Mouse (Mus musculus): ENCODE results near the gene Etfa. TPM values are rescaled to one million over a fixed set of nuclear protein-coding genes. Genes with fewer than 3 reads are reported as not detected.

Etfa gene
- polyA plus RNA-seq, 1 experiment from 2014 or later = 353 TPM

DNA sequence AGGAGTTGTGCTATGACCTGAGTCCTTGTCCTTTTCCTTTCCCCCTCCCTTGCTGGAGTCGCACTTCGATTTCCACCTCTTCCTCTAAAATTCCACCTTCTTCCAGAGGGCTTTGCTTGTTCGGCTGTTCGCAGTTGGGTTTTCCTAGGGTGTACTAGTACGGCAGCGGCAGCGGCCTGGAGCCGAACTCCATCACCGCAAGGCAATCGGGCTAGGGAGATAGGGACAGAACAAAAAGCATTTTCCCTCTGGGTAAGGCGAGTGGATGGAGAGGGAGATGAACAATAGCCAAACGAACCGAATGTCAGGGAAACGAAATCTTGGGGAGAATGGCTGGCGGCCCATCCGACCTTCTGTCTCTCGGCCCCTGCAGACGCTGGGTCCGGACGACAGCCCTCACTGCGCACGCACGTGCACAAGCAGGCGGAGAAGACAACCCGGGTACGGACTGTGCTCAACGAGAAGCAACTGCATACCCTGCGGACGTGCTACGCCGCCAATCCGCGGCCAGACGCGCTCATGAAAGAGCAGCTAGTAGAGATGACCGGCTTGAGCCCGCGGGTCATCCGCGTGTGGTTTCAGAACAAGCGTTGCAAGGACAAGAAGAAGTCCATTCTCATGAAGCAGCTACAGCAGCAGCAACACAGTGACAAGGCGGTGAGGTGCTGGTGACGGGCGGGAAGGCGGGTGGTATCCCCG, 31.8 kb upstream of the Etfa start:
- H3K27me3 ChIP-seq (replicated peaks; ENCODE audit: control insufficient read depth, insufficient read depth, low read length) = peaks cover 52% of the 10 kb centered on the region
- peak overlapping the region; percentile 51 for H3K9ac ChIP-seq (ENCODE audit: low read depth, low read length)

DNA sequence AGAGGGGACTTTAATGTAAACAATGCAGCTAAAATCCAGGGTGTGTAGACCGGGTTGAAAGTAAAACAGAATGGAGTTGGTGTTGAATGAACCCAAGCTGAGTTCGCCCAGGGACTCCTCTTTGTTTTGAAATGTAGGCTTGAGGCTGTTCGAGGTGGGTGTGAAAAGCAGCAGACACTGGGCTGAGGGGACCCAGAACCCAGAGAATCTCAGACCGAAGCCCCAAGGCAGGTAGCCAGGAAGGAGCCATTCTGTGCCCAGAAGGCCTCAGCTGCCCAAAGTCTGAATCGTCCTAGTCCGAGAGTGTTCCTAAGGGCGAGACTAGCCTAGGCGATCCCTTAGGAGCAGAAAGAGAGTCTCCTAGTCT, 31.3 kb upstream of the Etfa start:
- peaks cover 4% of the 10 kb centered on the region; the same call in 1 of the 2 replicates for H3K9me3 ChIP-seq (ENCODE audit: control insufficient read depth, low read length)
- WGBS = 33% methylated on average over 8 of the region's 8 CpGs
- H3K36me3 ChIP-seq (ENCODE audit: control insufficient read depth, insufficient read depth, low read length) = no peaks in the 10 kb centered on the region
- peaks cover 32% of the 10 kb centered on the region for H3K4me1 ChIP-seq (ENCODE audit: control insufficient read depth, insufficient read depth, low read length)
- H3K4me2 ChIP-seq (ENCODE audit: low read depth, low read length) = peak overlapping the region; percentile 77
- H3K4me3 ChIP-seq (ENCODE audit: low read length) = peak overlapping the region; percentile 51
- H3K27me3 ChIP-seq (replicated peaks; ENCODE audit: control insufficient read depth, insufficient read depth, low read length) = peaks cover 51% of the 10 kb centered on the region
- H3K27ac ChIP-seq (ENCODE audit: low read length) = no peak overlapping the region
- ATAC-seq = no peak
- H3K9ac ChIP-seq (ENCODE audit: low read depth, low read length) = peak overlapping the region; percentile 37; the same call in 1 of the 2 replicates

More for the DNA sequence above, 31.8 kb upstream of the Etfa start:
- Histone ChIP-seq H3K4me2 (ENCODE audit: low read depth, low read length) (peak overlapping the region; percentile 77), H3K27ac (ENCODE audit: low read length) (no peak overlapping the region), H3K36me3 (ENCODE audit: control insufficient read depth, insufficient read depth, low read length) (no peaks in the 10 kb centered on the region), H3K9me3 (ENCODE audit: control insufficient read depth, low read length) (peaks cover 4% of the 10 kb centered on the region; the same call in 1 of the 2 replicates), H3K4me1 (ENCODE audit: control insufficient read depth, insufficient read depth, low read length) (peaks cover 30% of the 10 kb centered on the region), H3K4me3 (ENCODE audit: low read length) (peak overlapping the region; percentile 51)
- ATAC-seq = 0 out of 2 replicates have a peak, but pooled peaks have one; percentile 26
- WGBS = 8% methylated on average over 46 of the region's 46 CpGs

DNA sequence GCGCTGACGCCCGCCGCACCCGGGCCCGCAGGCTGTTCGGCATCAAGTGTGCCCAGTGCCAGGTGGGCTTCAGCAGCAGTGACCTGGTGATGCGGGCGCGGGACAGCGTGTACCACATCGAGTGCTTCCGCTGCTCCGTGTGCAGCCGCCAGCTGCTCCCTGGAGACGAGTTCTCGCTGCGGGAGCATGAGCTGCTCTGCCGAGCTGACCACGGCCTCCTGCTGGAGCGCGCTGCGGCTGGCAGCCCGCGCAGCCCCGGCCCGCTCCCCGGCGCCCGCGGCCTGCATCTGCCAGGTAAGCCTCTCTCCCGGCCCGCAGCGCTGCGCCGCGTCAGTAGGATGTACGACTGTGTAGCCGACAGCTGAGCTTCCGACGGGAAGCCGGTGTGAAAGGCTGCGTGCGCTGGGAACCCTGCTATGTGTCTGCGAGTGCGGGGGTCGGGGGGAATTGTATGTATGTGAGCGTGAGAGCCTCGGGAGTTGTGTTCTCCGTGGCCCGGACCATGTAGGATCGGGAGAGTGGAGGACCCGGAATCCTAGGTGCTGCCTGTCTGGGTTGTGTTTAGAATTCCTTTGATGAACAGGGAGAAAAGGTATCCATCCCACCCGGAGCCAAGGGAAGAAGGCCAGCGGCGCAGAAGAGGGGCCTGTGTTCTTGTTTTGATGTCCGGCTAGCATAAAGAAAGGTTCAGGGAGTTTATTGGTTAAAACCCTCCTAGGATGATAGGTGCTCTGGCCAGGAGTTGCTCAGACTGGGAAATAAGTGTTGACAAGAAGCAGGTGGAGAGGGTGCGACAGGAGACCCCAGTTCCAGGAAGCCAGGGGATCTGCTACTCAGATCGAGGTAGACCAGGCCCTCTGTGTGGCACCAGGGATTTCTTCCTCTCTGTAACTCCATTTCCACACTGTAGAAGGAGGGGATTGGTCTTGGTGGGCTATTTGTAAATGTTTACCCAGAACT, 30.6 kb upstream of the Etfa start:
- peak overlapping the region; percentile 51 for H3K4me3 ChIP-seq (ENCODE audit: low read length)
- ATAC-seq = no peak
- WGBS = 5% methylated on average over 59 of the region's 59 CpGs
- peak overlapping the region; percentile 77 for H3K4me2 ChIP-seq (ENCODE audit: low read depth, low read length)
- H3K36me3 ChIP-seq (ENCODE audit: control insufficient read depth, insufficient read depth, low read length) = no peaks in the 10 kb centered on the region
- H3K4me1 ChIP-seq (ENCODE audit: control insufficient read depth, insufficient read depth, low read length) = peaks cover 32% of the 10 kb centered on the region
- H3K27me3 ChIP-seq (replicated peaks; ENCODE audit: control insufficient read depth, insufficient read depth, low read length) = peaks cover 53% of the 10 kb centered on the region
- H3K9me3 ChIP-seq (ENCODE audit: control insufficient read depth, low read length) = peaks cover 4% of the 10 kb centered on the region; the same call in 1 of the 2 replicates
- no peak overlapping the region for H3K27ac ChIP-seq (ENCODE audit: low read length)
- H3K9ac ChIP-seq (ENCODE audit: low read depth, low read length) = peak overlapping the region; percentile 65

DNA sequence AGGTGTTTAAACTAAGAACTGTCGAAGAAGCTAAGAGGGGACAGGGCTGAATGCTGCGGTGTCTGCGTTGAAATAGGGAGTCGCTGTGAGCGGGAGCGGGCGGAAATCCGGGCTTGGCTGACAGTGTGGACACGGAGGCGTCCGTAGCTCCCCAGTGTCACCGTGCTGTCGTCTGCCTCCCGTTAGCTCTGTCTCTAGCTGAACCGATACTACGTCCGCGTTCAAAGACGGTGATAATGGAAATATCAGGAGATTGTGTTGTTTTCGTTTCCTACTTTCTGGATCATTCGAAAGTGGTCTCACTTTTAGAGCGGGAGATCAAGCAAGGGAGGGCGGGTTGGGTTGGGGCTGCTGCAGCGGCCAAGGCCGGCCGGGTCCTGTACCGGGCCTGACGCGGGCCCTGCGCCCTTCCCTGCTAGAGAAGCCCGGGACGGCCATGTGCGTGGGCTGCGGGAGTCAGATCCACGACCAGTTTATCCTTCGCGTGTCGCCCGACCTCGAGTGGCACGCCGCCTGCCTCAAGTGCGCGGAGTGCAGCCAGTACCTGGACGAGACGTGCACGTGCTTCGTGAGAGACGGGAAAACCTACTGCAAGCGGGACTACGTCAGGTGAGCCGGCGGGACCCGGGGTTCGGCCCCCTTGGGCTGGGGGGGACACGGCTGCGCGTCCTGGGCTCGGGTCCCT, 29.8 kb upstream of the Etfa start:
- Histone ChIP-seq H3K4me3 (ENCODE audit: low read length) (peak overlapping the region; percentile 51), H3K27ac (ENCODE audit: low read length) (no peak overlapping the region), H3K4me2 (ENCODE audit: low read depth, low read length) (peak overlapping the region; percentile 77), H3K9ac (ENCODE audit: low read depth, low read length) (peak overlapping the region; percentile 65), H3K36me3 (ENCODE audit: control insufficient read depth, insufficient read depth, low read length) (no peaks in the 10 kb centered on the region), H3K27me3 (replicated peaks; ENCODE audit: control insufficient read depth, insufficient read depth, low read length) (peaks cover 52% of the 10 kb centered on the region), H3K9me3 (ENCODE audit: control insufficient read depth, low read length) (peaks cover 4% of the 10 kb centered on the region; the same call in 1 of the 2 replicates), H3K4me1 (ENCODE audit: control insufficient read depth, insufficient read depth, low read length) (peaks cover 32% of the 10 kb centered on the region)
- no peak for ATAC-seq
- 1% methylated on average over 59 of the region's 59 CpGs for WGBS

DNA sequence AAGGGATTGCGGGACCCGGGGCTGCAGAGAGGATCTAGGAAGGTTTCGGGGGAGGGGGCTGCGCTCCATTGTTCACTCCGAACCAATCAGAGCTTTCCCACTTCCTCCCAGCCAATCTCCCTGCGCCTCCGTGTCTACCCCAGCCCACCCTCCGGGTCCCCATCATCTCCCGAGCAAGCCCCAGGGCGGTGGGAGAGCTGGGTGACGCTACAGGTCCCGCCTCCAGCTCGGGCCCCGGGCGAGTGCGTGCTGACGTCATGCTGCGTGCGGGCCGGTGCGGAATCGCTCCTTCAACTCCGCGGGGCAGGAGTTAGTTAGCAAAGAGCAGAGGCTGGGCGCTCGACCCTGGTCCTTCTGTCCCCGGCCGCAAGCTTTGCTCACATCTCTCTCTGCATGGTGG, 28.8 kb upstream of the Etfa start:
- Histone ChIP-seq H3K4me3 (ENCODE audit: low read length) (peak overlapping the region; percentile 51), H3K27me3 (replicated peaks; ENCODE audit: control insufficient read depth, insufficient read depth, low read length) (peaks cover 43% of the 10 kb centered on the region), H3K36me3 (ENCODE audit: control insufficient read depth, insufficient read depth, low read length) (no peaks in the 10 kb centered on the region), H3K9me3 (ENCODE audit: control insufficient read depth, low read length) (no peaks in the 10 kb centered on the region; the same call in 1 of the 2 replicates), H3K9ac (ENCODE audit: low read depth, low read length) (peak overlapping the region; percentile 62), H3K4me2 (ENCODE audit: low read depth, low read length) (peak overlapping the region; percentile 77), H3K27ac (ENCODE audit: low read length) (peak overlapping the region; percentile 9; the same call in 1 of the 2 replicates), H3K4me1 (ENCODE audit: control insufficient read depth, insufficient read depth, low read length) (peaks cover 25% of the 10 kb centered on the region)
- under 1% methylated on average over 28 of the region's 28 CpGs for WGBS
- peak; percentile 85 for ATAC-seq

DNA sequence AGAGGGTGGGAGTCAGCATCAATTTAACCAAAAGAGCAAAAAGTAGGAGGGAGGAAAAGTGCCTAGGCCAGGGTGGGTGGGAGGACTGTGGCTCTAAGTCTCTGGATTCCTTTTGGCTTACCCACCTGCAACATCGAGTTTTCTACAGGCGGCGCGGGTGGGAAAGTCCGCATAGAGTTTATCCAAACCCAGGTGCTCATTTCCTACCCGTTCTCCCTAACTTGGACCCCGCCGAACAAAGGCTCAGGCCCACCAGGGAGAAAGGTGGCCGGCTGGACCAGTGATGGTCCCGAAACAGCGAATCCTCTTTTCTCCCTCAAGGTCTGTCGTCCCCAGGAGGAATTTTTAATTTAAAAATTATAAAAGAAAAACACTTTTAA, 28.3 kb upstream of the Etfa start:
- WGBS = under 1% methylated on average over 12 of the region's 12 CpGs
- H3K4me2 ChIP-seq (ENCODE audit: low read depth, low read length) = peak overlapping the region; percentile 77
- peak overlapping the region; percentile 9; the same call in 1 of the 2 replicates for H3K27ac ChIP-seq (ENCODE audit: low read length)
- no peak for ATAC-seq
- H3K4me1 ChIP-seq (ENCODE audit: control insufficient read depth, insufficient read depth, low read length) = peaks cover 24% of the 10 kb centered on the region
- peaks cover 39% of the 10 kb centered on the region for H3K27me3 ChIP-seq (replicated peaks; ENCODE audit: control insufficient read depth, insufficient read depth, low read length)
- H3K9ac ChIP-seq (ENCODE audit: low read depth, low read length) = peak overlapping the region; percentile 62
- H3K4me3 ChIP-seq (ENCODE audit: low read length) = peak overlapping the region; percentile 51
- no peaks in the 10 kb centered on the region for H3K36me3 ChIP-seq (ENCODE audit: control insufficient read depth, insufficient read depth, low read length)
- no peaks in the 10 kb centered on the region for H3K9me3 ChIP-seq (ENCODE audit: control insufficient read depth, low read length)

DNA sequence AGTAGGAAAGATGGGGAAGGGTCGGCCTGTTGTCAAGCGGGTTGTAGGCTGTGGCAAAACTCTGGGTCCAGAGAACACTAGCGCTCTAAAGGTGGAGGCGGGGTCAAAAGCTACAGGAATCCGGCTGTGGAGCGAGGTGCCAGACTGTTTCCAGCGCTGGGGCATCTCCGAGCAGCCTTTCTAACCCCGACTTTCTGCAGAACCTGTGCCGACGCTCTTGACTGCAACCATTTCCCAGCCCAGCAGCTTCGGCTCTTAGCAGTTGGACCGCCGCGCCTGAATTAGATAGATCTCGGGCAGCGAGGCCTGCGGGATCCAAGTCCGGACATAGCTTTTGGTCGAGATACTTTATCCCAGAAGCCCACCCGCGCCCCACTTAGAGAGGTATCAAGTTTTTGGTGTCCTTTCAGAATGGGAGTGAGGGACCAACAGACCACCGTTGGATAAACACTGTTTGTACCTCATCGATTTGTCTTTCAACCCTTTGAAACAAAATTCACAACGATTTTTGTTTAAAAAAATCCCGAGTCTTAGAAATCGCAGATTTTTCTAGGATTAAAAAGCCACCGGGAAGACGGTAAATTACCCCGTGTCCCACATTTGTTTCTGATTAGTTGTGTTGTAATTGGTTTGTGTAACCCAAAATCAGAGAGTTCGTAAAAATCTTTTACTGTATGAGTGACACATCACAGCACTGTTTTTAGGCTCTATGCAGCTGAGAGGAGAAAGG, 27.8 kb upstream of the Etfa start:
- no peak for ATAC-seq
- WGBS = 3% methylated on average over 31 of the region's 31 CpGs
- Histone ChIP-seq H3K9me3 (ENCODE audit: control insufficient read depth, low read length) (no peaks in the 10 kb centered on the region), H3K4me3 (ENCODE audit: low read length) (peak overlapping the region; percentile 51), H3K9ac (ENCODE audit: low read depth, low read length) (peak overlapping the region; percentile 62), H3K4me1 (ENCODE audit: control insufficient read depth, insufficient read depth, low read length) (peaks cover 22% of the 10 kb centered on the region), H3K27me3 (replicated peaks; ENCODE audit: control insufficient read depth, insufficient read depth, low read length) (peaks cover 35% of the 10 kb centered on the region), H3K36me3 (ENCODE audit: control insufficient read depth, insufficient read depth, low read length) (no peaks in the 10 kb centered on the region), H3K4me2 (ENCODE audit: low read depth, low read length) (peak overlapping the region; percentile 77), H3K27ac (ENCODE audit: low read length) (no peak overlapping the region; the same call in none of the 2 replicates)

DNA sequence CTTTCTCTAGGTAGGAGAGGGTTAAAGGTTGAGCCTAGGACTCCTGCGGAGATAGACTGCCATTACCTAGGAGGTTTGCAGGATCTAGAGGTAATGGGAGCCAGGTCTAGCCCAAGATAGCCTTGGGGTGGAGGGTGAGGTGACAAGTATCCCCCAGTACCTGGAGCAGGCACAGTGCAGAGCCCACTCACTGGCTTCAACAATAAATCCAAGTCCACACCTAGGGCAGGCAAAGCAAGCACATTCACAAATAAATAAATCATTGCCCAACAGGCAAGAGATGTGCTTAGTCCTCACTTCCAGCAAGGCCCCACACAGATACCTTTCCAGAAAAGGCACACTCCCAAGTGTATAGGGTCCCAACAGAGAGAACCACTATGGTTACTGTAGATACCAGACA, 27.0 kb upstream of the Etfa start:
- H3K9me3 ChIP-seq (ENCODE audit: control insufficient read depth, low read length) = no peaks in the 10 kb centered on the region
- H3K27ac ChIP-seq (ENCODE audit: low read length) = no peak overlapping the region
- ATAC-seq = no peak
- peaks cover 16% of the 10 kb centered on the region for H3K4me1 ChIP-seq (ENCODE audit: control insufficient read depth, insufficient read depth, low read length)
- H3K4me2 ChIP-seq (ENCODE audit: low read depth, low read length) = no peak overlapping the region; the same call in 1 of the 2 replicates
- WGBS = 38% methylated on average over 1 of the region's 1 CpGs
- H3K36me3 ChIP-seq (ENCODE audit: control insufficient read depth, insufficient read depth, low read length) = no peaks in the 10 kb centered on the region
- H3K4me3 ChIP-seq (ENCODE audit: low read length) = no peak overlapping the region
- H3K27me3 ChIP-seq (replicated peaks; ENCODE audit: control insufficient read depth, insufficient read depth, low read length) = peaks cover 31% of the 10 kb centered on the region
- no peak overlapping the region for H3K9ac ChIP-seq (ENCODE audit: low read depth, low read length)
